Mouse (Mus musculus): ENCODE measurements around the gene Bend4. TPM values are rescaled to one million over a fixed set of nuclear protein-coding genes. Genes with fewer than 3 reads are reported as not detected.
A peak's percentile ranks its signal among the peaks of the same experiment; 100 is the strongest.

Bend4 gene
- polyA plus RNA-seq, 1 experiment, result 1.00 TPM

DNA sequence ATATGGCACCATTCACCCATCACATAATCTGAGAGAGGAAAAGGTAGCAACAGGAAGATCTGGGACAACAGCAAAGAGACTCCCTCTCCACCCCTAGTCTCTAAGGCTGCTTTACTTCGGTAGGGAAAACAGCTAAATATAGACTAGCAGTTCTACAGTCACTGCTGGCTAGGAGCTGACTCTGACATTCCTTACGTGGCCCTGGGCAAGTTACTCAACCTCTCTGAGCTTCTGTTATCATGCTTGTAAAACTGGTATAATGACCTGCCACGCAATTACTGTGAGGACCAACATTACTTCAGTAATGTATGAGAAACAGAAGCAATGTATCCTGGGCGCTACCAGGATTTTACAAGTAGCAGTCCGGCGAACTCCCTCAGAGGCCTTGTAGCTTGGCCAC is 19.7 kb downstream of the Bend4 start:
- H3K4me1 ChIP-seq (ENCODE audit: control insufficient read depth, insufficient read depth, low read length), result no peaks in the 10 kb centered on the region; the same call in 1 of the 2 replicates
- WGBS, result 82% methylated on average over 6 of the region's 6 CpGs
- no peak overlapping the region for H3K27ac ChIP-seq (ENCODE audit: control insufficient read depth, insufficient read depth, low read depth, low read length, poor library complexity)
- no peak overlapping the region for H3K4me3 ChIP-seq (replicated peaks; ENCODE audit: control insufficient read depth, low read depth, low read length)
- TF ChIP-seq CTCF (IDR thresholded peaks at IDR 0.05; ENCODE audit: control insufficient read depth, insufficient read depth, low read length) (no peak), POLR2A (IDR thresholded peaks at IDR 0.05; ENCODE audit: borderline replicate concordance, control insufficient read depth, low read depth, low read length) (no peak)

GRCm38 (mm10) chr5:67404919-67405318 is 23.2 kb downstream of the Bend4 start:
- H3K4me3 ChIP-seq (replicated peaks; ENCODE audit: control insufficient read depth, low read depth, low read length), result no peak overlapping the region
- TF ChIP-seq POLR2A (IDR thresholded peaks at IDR 0.05; ENCODE audit: borderline replicate concordance, control insufficient read depth, low read depth, low read length) (no peak), CTCF (IDR thresholded peaks at IDR 0.05; ENCODE audit: control insufficient read depth, insufficient read depth, low read length) (no peak)
- H3K27ac ChIP-seq (ENCODE audit: control insufficient read depth, insufficient read depth, low read depth, low read length, poor library complexity), result no peak overlapping the region
- 41% methylated on average over 9 of the region's 9 CpGs for WGBS
- H3K4me1 ChIP-seq (ENCODE audit: control insufficient read depth, insufficient read depth, low read length), result no peaks in the 10 kb centered on the region; the same call in 1 of the 2 replicates

- H3K27ac ChIP-seq (ENCODE audit: control insufficient read depth, insufficient read depth, low read depth, low read length, poor library complexity), result peak overlapping the region; percentile 25; the same call in 1 of the 2 replicates
- no peak overlapping the region for H3K4me3 ChIP-seq (replicated peaks; ENCODE audit: control insufficient read depth, low read depth, low read length)
- H3K4me1 ChIP-seq (ENCODE audit: control insufficient read depth, insufficient read depth, low read length), result no peaks in the 10 kb centered on the region; the same call in 1 of the 2 replicates
- 2% methylated on average over 7 of the region's 7 CpGs for WGBS
- TF ChIP-seq CTCF (IDR thresholded peaks at IDR 0.05; ENCODE audit: control insufficient read depth, insufficient read depth, low read length), result no peak
- no peak for TF ChIP-seq POLR2A (IDR thresholded peaks at IDR 0.05; ENCODE audit: borderline replicate concordance, control insufficient read depth, low read depth, low read length)
Measured at GRCm38 (mm10) chr5:67404380-67404779, 23.7 kb downstream of the Bend4 start.

GRCm38 (mm10) chr5:67401612-67402011 is 26.5 kb downstream of the Bend4 start:
- Histone ChIP-seq H3K4me3 (replicated peaks; ENCODE audit: control insufficient read depth, low read depth, low read length) (no peak overlapping the region), H3K4me1 (ENCODE audit: control insufficient read depth, insufficient read depth, low read length) (no peaks in the 10 kb centered on the region; the same call in 1 of the 2 replicates), H3K27ac (ENCODE audit: control insufficient read depth, insufficient read depth, low read depth, low read length, poor library complexity) (no peak overlapping the region)
- TF ChIP-seq CTCF (IDR thresholded peaks at IDR 0.05; ENCODE audit: control insufficient read depth, insufficient read depth, low read length) (no peak), POLR2A (IDR thresholded peaks at IDR 0.05; ENCODE audit: borderline replicate concordance, control insufficient read depth, low read depth, low read length) (no peak)
- WGBS, result 25% methylated on average over 9 of the region's 9 CpGs

- no peak overlapping the region for H3K27ac ChIP-seq (ENCODE audit: control insufficient read depth, insufficient read depth, low read depth, low read length, poor library complexity)
- WGBS, result 60% methylated on average over 12 of the region's 12 CpGs
- H3K4me1 ChIP-seq (ENCODE audit: control insufficient read depth, insufficient read depth, low read length), result no peaks in the 10 kb centered on the region; the same call in 1 of the 2 replicates
- TF ChIP-seq POLR2A (IDR thresholded peaks at IDR 0.05; ENCODE audit: borderline replicate concordance, control insufficient read depth, low read depth, low read length) (no peak), CTCF (IDR thresholded peaks at IDR 0.05; ENCODE audit: control insufficient read depth, insufficient read depth, low read length) (no peak)
- no peak overlapping the region for H3K4me3 ChIP-seq (replicated peaks; ENCODE audit: control insufficient read depth, low read depth, low read length)
Measured at GRCm38 (mm10) chr5:67400608-67401480, 27.3 kb downstream of the Bend4 start.

DNA sequence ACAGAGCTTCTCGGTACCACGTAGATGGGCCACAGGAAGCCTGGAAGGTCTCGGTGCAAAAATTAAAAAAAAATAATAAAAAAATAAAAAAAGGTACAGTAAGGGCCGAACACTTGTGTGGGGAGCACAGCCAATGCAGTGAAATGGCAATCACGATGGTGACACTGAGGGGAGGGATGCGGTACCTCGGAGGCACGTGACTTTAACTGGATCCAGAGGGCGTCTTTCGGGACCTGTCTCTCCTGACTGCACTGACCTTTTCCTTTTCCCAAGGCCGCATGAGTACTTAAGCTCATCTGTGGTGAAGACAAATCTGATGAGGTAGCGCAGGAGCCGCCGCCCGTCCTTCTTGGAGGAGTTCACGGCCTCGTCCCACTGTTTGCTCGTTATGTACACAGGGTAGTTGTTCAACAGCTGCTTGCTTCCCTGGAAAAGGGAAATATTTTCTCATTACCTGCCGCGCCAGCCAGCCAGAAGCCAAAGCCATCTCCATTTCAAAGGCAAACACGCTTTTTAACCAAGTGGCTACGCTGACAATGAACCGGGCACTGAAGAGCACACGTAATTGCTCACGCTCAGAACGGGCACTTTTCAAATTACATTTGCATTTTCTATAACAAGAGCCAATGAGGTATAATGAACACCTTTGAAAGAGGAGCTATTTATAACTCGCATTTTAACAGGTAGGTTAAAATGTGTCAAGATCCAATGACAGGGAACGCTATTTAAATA is 28.1 kb downstream of the Bend4 start:
- no peak overlapping the region for H3K4me3 ChIP-seq (replicated peaks; ENCODE audit: control insufficient read depth, low read depth, low read length)
- H3K27ac ChIP-seq (ENCODE audit: control insufficient read depth, insufficient read depth, low read depth, low read length, poor library complexity), result no peak overlapping the region
- no peaks in the 10 kb centered on the region; the same call in 1 of the 2 replicates for H3K4me1 ChIP-seq (ENCODE audit: control insufficient read depth, insufficient read depth, low read length)
- TF ChIP-seq POLR2A (IDR thresholded peaks at IDR 0.05; ENCODE audit: borderline replicate concordance, control insufficient read depth, low read depth, low read length) (no peak), CTCF (IDR thresholded peaks at IDR 0.05; ENCODE audit: control insufficient read depth, insufficient read depth, low read length) (no peak)
- WGBS, result 91% methylated on average over 28 of the region's 28 CpGs

DNA sequence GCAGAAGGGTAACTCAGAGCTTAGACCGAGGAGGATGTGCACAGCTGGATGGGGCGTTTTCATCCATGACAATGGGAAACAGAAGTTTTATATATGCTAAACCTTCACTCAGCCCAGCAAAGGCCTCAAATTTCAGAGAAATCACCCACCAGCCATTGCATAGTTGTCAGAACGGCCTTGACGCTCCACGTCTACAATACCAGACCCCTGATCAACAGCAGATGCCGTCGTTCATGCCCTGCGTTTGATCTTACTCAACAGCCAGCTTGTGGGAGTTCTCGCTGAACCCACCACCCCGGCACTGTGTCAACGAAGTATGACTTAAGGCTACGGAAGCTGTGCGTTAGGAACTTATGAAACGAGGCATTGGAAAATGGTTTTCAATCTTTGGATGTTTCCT is 30.9 kb downstream of the Bend4 start:
- Histone ChIP-seq H3K27ac (ENCODE audit: control insufficient read depth, insufficient read depth, low read depth, low read length, poor library complexity) (no peak overlapping the region), H3K4me1 (ENCODE audit: control insufficient read depth, insufficient read depth, low read length) (peaks cover 2% of the 10 kb centered on the region; the same call in 1 of the 2 replicates), H3K4me3 (replicated peaks; ENCODE audit: control insufficient read depth, low read depth, low read length) (no peak overlapping the region)
- WGBS, result 92% methylated on average over 14 of the region's 14 CpGs
- no peak for TF ChIP-seq POLR2A (IDR thresholded peaks at IDR 0.05; ENCODE audit: borderline replicate concordance, control insufficient read depth, low read depth, low read length)

- Histone ChIP-seq H3K4me1 (ENCODE audit: control insufficient read depth, insufficient read depth, low read length) (peaks cover 2% of the 10 kb centered on the region; the same call in 1 of the 2 replicates), H3K27ac (ENCODE audit: control insufficient read depth, insufficient read depth, low read depth, low read length, poor library complexity) (peak overlapping the region; percentile 17; the same call in 1 of the 2 replicates), H3K4me3 (replicated peaks; ENCODE audit: control insufficient read depth, low read depth, low read length) (no peak overlapping the region)
- under 1% methylated on average over 11 of the region's 11 CpGs for WGBS
- TF ChIP-seq POLR2A (IDR thresholded peaks at IDR 0.05; ENCODE audit: borderline replicate concordance, control insufficient read depth, low read depth, low read length), result no peak
Measured at GRCm38 (mm10) chr5:67395211-67395851, 32.8 kb downstream of the Bend4 start.

Data from bone marrow, adult 2 months (tissue).